Mouse (Mus musculus) limb, embryonic 11.5 days (tissue): Measurements from ENCODE around the gene Layn. TPM values are rescaled to one million over a fixed set of nuclear protein-coding genes. Genes with fewer than 3 reads are reported as not detected.

ENCODE experiments used
- ATAC-seq: fragments of 200-750 bp; cut with Nextera tagmentation; 2 replicates; pipeline ENCODE4 v1.8.0; 2017; ENCODE audit warnings: low read depth; ENCODE audit not compliant: insufficient number of reproducible peaks, low FRiP score, low TSS enrichment
- DNase-seq: peaks from one replicate; pipeline ENCODE4 v3.0.0-alpha.2; 2015; ENCODE audit warnings: low spot score
- H3K27ac ChIP-seq: fragments of 300-500 bp; sonication (generic); replicated peaks from 2 replicates; pipeline ENCODE4 v1.5.1; 2014; ENCODE audit warnings: low read depth, mild to moderate bottlenecking, low read length
- H3K27me3 ChIP-seq: fragments of 300-500 bp; sonication (generic); 2 replicates; pipeline ENCODE4 v1.6.1; 2014; ENCODE audit warnings: mild to moderate bottlenecking, low read length, mixed read lengths; ENCODE audit not compliant: control insufficient read depth, insufficient read depth
- H3K36me3 ChIP-seq: fragments of 300-500 bp; sonication (generic); 2 replicates; pipeline ENCODE4 v1.6.1; 2014; ENCODE audit warnings: mild to moderate bottlenecking, low read length, moderate library complexity, mixed read lengths; ENCODE audit not compliant: control insufficient read depth, insufficient read depth
- H3K4me1 ChIP-seq: fragments of 300-500 bp; sonication (generic); 2 replicates; pipeline ENCODE4 v1.6.1; 2014; ENCODE audit warnings: low read length, mixed read lengths; ENCODE audit not compliant: control insufficient read depth, insufficient read depth
- H3K4me2 ChIP-seq: fragments of 300-500 bp; sonication (generic); 2 replicates; pipeline ENCODE4 v1.6.1; 2014; ENCODE audit warnings: low read depth, mild to moderate bottlenecking, moderate library complexity; ENCODE audit not compliant: severe bottlenecking
- H3K4me3 ChIP-seq: fragments of 300-500 bp; sonication (generic); 2 replicates; pipeline ENCODE4 v1.5.1; 2014; ENCODE audit warnings: low read depth, low read length
- H3K9ac ChIP-seq: fragments of 300-500 bp; sonication (generic); 2 replicates; pipeline ENCODE4 v1.6.1; 2014; ENCODE audit warnings: mild to moderate bottlenecking, low read length
- H3K9me3 ChIP-seq: fragments of 300-500 bp; sonication (generic); 2 replicates; pipeline ENCODE4 v1.6.1; 2016; ENCODE audit warnings: low read length; ENCODE audit not compliant: control insufficient read depth
- WGBS: fragments of 180-500 bp; shearing (Covaris S2); extraction: QIAGEN DNeasy Blood & Tissue Kit; methylation state at CpG from one replicate; pipeline ENCODE4 v1.1.7; 2014; 5-methylcytosine and 5-hydroxymethylcytosine counted together
- polyA plus RNA-seq: library from polyadenylated mRNA; unstranded; fragments of >200 nt; fragmentation: Nextera tagmentation; extraction: Ambion mirVana; gene quantifications from 2 replicates; pipeline ENCODE4 v1.2.1, GENCODE M21; 2014

Layn gene
- polyA plus RNA-seq, 1 experiment from 2014 or later, result 3.4 TPM

DNA sequence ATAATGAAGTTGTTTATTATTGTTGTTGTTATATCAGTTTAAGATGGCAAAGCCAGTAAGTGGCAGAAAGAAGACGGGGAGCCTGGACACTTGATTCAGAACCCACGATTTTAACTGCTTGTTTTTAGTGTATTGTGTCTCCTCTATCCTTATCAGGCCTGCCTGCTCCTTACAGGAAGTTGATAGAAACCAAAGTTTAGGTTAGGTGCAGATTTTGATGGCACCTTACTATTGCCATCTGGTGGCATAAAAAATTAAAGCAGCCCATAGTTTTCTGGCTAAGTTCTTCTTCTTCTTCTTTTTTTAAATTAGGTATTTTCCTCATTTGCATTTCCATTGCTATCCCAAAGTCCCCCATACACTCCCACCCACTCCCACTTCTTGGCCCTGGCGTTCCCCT, 24.7 kb downstream of the Layn start:
- ATAC-seq (no peak), DNase-seq (no peak)
- no peaks in the 10 kb centered on the region for H3K27me3 ChIP-seq
- H3K36me3 ChIP-seq, result no peaks in the 10 kb centered on the region
- H3K4me2 ChIP-seq, result no peak overlapping the region
- no peak overlapping the region for H3K4me3 ChIP-seq
- 68% methylated on average over 3 of the region's 3 CpGs for WGBS
- no peak overlapping the region for H3K27ac ChIP-seq
- H3K4me1 ChIP-seq, result no peaks in the 10 kb centered on the region
- H3K9ac ChIP-seq, result no peak overlapping the region
- H3K9me3 ChIP-seq, result no peaks in the 10 kb centered on the region

GRCm38 (mm10) chr9:51042136-51042535, 34.8 kb downstream of the Layn start:
- Histone ChIP-seq H3K9ac (no peak overlapping the region), H3K4me2 (no peak overlapping the region), H3K27me3 (no peaks in the 10 kb centered on the region), H3K27ac (no peak overlapping the region), H3K4me3 (no peak overlapping the region), H3K4me1 (no peaks in the 10 kb centered on the region), H3K9me3 (no peaks in the 10 kb centered on the region), H3K36me3 (no peaks in the 10 kb centered on the region)
- ATAC-seq (no peak), DNase-seq (no peak)
- WGBS, result 82% methylated on average over 6 of the region's 6 CpGs

DNA sequence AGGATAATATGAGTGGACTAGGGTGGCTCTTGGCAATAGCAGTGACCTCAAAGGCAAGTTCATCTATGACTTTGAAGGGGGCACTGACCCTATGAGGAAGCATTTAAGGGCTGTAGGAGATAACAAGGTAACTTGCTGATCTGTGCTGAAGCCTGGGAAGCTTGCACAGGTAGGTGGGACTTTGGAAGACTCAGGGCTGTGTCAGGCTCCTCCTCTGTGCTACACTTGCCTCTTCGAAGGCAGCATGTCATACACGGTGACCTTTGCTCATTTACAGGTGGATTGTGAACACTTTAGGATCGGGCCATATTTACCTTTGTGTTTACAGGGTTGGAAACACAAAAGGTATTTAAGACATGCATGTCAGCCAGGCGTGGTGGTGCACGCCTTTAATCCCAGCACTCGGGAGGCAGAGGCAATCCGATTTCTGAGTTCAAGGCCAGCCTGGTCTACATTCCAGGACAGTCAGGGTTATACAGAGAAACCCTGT, 35.4 kb downstream of the Layn start:
- Histone ChIP-seq H3K4me2 (no peak overlapping the region), H3K4me3 (no peak overlapping the region), H3K27ac (no peak overlapping the region), H3K4me1 (no peaks in the 10 kb centered on the region), H3K36me3 (no peaks in the 10 kb centered on the region), H3K9ac (no peak overlapping the region), H3K27me3 (no peaks in the 10 kb centered on the region), H3K9me3 (no peaks in the 10 kb centered on the region)
- 92% methylated on average over 7 of the region's 7 CpGs for WGBS
- no peak for ATAC-seq
- no peak for DNase-seq

DNA sequence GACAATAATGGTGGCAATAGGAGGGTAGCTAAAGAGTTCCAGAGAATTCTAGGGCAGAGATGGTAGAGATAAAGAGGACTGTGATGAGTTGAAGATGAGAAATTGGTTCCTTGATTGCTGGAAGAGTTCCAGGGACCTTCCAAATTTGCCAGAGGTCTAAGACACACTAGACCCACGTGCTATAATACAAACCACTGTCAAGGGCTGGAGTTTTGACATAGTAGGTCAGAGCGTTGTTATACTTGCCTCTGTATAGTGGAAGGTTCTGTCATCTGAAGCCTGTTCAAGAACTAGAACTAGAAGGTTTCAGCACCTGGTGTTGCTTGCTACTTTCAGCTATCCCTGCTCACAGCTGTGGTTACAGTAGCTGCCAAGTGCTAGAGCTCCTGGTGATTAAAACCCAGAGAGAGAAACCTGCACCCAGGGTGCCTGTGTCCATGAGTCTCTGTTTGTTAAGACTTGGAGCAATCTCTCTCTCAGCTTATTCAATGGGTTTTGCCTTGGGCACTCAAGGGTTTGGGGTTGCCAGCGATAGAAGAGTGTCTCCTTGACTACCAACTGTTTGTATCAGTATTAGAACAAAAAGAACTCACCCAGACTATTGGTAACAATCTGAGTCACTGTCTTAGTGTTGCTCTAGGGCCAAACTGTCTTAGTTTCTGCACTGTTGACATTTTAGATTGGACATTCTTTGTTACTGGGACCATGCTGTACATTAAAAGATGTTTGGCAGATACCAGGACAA, 43.9 kb downstream of the Layn start:
- H3K4me2 ChIP-seq, result no peak overlapping the region
- ATAC-seq, result no peak
- no peak overlapping the region for H3K9ac ChIP-seq
- H3K27ac ChIP-seq, result no peak overlapping the region
- H3K4me3 ChIP-seq, result no peak overlapping the region
- DNase-seq, result no peak
- H3K4me1 ChIP-seq, result no peaks in the 10 kb centered on the region
- WGBS, result 91% methylated on average over 3 of the region's 3 CpGs
- H3K9me3 ChIP-seq, result no peaks in the 10 kb centered on the region
- H3K27me3 ChIP-seq, result no peaks in the 10 kb centered on the region
- no peaks in the 10 kb centered on the region for H3K36me3 ChIP-seq

DNA sequence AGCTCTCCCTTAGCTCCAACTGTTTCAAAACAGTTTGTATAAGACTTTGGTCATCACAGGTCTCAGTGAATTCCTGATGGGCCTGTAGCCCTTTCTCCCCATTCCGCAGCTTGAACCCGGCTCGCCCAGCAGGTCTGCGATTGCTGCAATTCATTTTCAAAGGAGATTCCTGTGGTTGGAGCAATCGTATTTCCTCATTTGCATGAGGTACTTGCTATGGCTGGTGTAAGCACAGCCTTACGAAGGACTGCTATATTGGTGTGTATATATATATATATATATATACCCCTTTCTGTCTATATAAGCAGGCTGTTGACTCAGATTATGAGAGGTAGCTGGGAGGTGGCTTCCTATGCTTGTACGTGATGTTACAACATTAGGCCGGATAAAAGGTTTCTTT, 44.6 kb downstream of the Layn start:
- H3K4me3 ChIP-seq, result no peak overlapping the region
- H3K9ac ChIP-seq, result no peak overlapping the region
- H3K4me2 ChIP-seq, result no peak overlapping the region
- ATAC-seq (no peak), DNase-seq (no peak)
- no peaks in the 10 kb centered on the region for H3K36me3 ChIP-seq
- H3K27me3 ChIP-seq, result no peaks in the 10 kb centered on the region
- H3K27ac ChIP-seq, result no peak overlapping the region
- no peaks in the 10 kb centered on the region for H3K4me1 ChIP-seq
- 66% methylated on average over 8 of the region's 8 CpGs for WGBS
- no peaks in the 10 kb centered on the region for H3K9me3 ChIP-seq

DNA sequence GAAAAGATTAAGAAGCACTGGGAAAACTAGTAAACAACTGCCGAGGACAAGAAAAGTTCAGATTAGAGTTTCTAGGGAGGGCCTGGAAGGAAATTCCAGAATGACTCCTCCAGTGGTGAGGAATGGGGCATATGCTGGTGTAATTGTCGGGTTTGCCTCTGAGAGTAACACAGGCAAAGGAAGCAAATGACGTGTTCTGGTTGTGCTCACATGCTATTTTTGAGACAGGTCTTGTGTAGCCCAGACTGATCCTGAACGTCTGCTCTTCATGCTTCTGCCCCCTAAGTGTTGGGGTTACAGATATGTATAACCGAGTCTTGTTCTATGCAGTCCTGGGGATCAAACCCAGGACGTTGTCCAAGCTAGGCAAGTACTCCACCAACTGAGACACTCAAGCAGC, 45.3 kb downstream of the Layn start:
- Histone ChIP-seq H3K36me3 (no peaks in the 10 kb centered on the region), H3K4me2 (no peak overlapping the region), H3K4me1 (no peaks in the 10 kb centered on the region), H3K9ac (no peak overlapping the region), H3K9me3 (no peaks in the 10 kb centered on the region), H3K27ac (no peak overlapping the region), H3K4me3 (no peak overlapping the region), H3K27me3 (no peaks in the 10 kb centered on the region)
- DNase-seq, result no peak
- no peak for ATAC-seq
- 66% methylated on average over 6 of the region's 6 CpGs for WGBS

DNA sequence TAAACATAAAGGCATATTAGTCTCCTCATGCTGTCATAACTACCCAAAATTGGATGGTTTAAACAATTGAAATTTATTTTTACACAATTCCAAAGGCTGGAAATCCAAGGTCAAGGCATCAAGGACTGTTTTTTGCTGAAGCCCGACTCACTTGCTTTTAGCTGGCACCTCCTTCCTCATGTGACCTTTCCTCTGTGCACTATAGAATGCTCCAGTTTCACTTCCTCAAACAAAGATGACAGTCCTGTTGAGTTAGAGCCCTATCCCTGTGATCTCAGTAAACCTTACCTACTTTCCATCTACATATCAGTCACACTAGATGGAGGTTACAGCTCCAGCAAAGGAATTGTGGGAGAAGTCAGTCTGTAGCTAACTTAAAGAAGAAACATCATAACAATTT, 46.7 kb downstream of the Layn start:
- Histone ChIP-seq H3K4me3 (no peak overlapping the region), H3K36me3 (no peaks in the 10 kb centered on the region), H3K4me2 (no peak overlapping the region), H3K9ac (no peak overlapping the region), H3K27ac (no peak overlapping the region), H3K9me3 (no peaks in the 10 kb centered on the region), H3K27me3 (no peaks in the 10 kb centered on the region), H3K4me1 (no peaks in the 10 kb centered on the region)
- ATAC-seq (no peak), DNase-seq (no peak)
- 40% methylated on average over 1 of the region's 1 CpGs for WGBS

DNA sequence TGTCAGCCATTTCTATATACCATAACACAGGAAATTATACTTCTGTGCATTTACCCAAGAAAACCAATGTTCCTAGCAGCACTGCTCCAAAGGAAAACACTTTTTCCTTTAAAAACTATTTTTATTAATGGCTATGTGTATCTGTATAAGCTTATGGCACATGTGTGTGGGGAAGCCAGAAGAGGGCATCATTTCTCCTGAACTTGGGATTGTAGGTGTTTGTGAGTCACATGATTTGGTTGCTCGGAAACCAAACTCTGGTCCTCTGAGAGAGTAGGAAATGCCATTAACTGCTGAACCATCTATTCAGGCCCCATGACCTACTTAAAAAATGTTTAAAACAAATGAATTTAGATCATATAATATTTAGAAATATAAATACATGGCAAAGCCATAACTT, 49.9 kb downstream of the Layn start:
- ATAC-seq, result no peak
- DNase-seq, result no peak
- no peak overlapping the region for H3K27ac ChIP-seq
- H3K36me3 ChIP-seq, result no peaks in the 10 kb centered on the region
- WGBS, result 86% methylated on average over 1 of the region's 1 CpGs
- no peaks in the 10 kb centered on the region for H3K27me3 ChIP-seq
- no peaks in the 10 kb centered on the region for H3K4me1 ChIP-seq
- no peak overlapping the region for H3K4me3 ChIP-seq
- H3K4me2 ChIP-seq, result no peak overlapping the region
- H3K9ac ChIP-seq, result no peak overlapping the region
- no peaks in the 10 kb centered on the region for H3K9me3 ChIP-seq
